Mouse (Mus musculus) liver, adult 2 months (tissue): Measurements from ENCODE around the gene Sptssb.

ENCODE experiments used
- CTCF ChIP-seq: fragments of 200-500 bp; IDR thresholded peaks from 2 replicates; pipeline ENCODE4 v1.5.1; 2011; ENCODE audit warnings: low read depth, low read length, control low read depth
- POLR2A ChIP-seq: fragments of 200-500 bp; IDR thresholded peaks from 2 replicates; pipeline ENCODE4 v1.6.1; 2011; ENCODE audit warnings: low read length, control low read depth; ENCODE audit not compliant: insufficient read depth; ENCODE audit errors: extremely low read depth

- no peak for TF ChIP-seq POLR2A
- TF ChIP-seq CTCF, result no peak
These were observed 24.0 kb upstream of the Sptssb start for GRCm38 (mm10) chr3:69883710-69884109.
